Mouse (Mus musculus) lung, postnatal 0 days (tissue): Measurements from ENCODE around the gene Milr1.

ENCODE experiments used
- CTCF ChIP-seq: IDR thresholded peaks from 2 replicates; pipeline ENCODE4 v1.5.1; 2016; ENCODE audit warnings: antibody characterized with exemption, mild to moderate bottlenecking
- EP300 ChIP-seq: IDR thresholded peaks from 2 replicates; pipeline ENCODE4 v1.6.1; 2016; ENCODE audit warnings: antibody characterized with exemption, mild to moderate bottlenecking, control low read depth

- no peak; the same call in 1 of the 2 replicates for TF ChIP-seq CTCF
- no peak for TF ChIP-seq EP300
Observed at GRCm38 (mm10) chr11:106710789-106711188, 40.2 kb upstream of the Milr1 start.
